Mouse (Mus musculus) forebrain, embryonic 15.5 days (tissue): Measurements from ENCODE around the gene Chrd. TPM values are rescaled to one million over a fixed set of nuclear protein-coding genes. Genes with fewer than 3 reads are reported as not detected.

Experiments used
- ATAC-seq: fragments of 200-750 bp; cut with Nextera tagmentation; replicated peaks from 2 replicates; pipeline ENCODE4 v1.8.0; 2017; ENCODE audit warnings: mild to moderate bottlenecking, moderate TSS enrichment, moderate library complexity
- H3K27ac ChIP-seq: fragments of 300-500 bp; sonication (generic); replicated peaks from 2 replicates; pipeline ENCODE4 v1.5.1; 2015; ENCODE audit warnings: mild to moderate bottlenecking, inconsistent platforms
- H3K27me3 ChIP-seq: fragments of 300-500 bp; sonication (generic); 2 replicates; pipeline ENCODE4 v1.6.1; 2015; ENCODE audit warnings: inconsistent platforms
- H3K36me3 ChIP-seq: fragments of 300-500 bp; sonication (generic); 2 replicates; pipeline ENCODE4 v1.6.1; 2015; ENCODE audit warnings: mild to moderate bottlenecking, inconsistent platforms
- H3K4me1 ChIP-seq: fragments of 300-500 bp; sonication (generic); 2 replicates; pipeline ENCODE4 v1.6.1; 2015; ENCODE audit warnings: inconsistent platforms
- H3K4me2 ChIP-seq: fragments of 300-500 bp; sonication (generic); replicated peaks from 2 replicates; pipeline ENCODE4 v1.6.1; 2015; ENCODE audit warnings: mild to moderate bottlenecking, inconsistent platforms
- H3K4me3 ChIP-seq: fragments of 300-500 bp; sonication (generic); 2 replicates; pipeline ENCODE4 v1.5.1; 2015; ENCODE audit warnings: mild to moderate bottlenecking, inconsistent platforms
- H3K9ac ChIP-seq: fragments of 300-500 bp; sonication (generic); replicated peaks from 2 replicates; pipeline ENCODE4 v1.6.1; 2015; ENCODE audit warnings: mild to moderate bottlenecking, inconsistent platforms
- H3K9me3 ChIP-seq: fragments of 300-500 bp; sonication (generic); 2 replicates; pipeline ENCODE4 v1.6.1; 2016; ENCODE audit warnings: inconsistent platforms
- WGBS: fragments of 180-500 bp; shearing (Covaris S2); methylation state at CpG from one replicate; pipeline ENCODE4 v1.1.7; 2015; ENCODE audit warnings: mixed read lengths; 5-methylcytosine and 5-hydroxymethylcytosine counted together
- polyA plus RNA-seq: library from polyadenylated mRNA; unstranded; fragments of >200 nt; fragmentation: Nextera tagmentation; extraction: Ambion mirVana; gene quantifications from 2 replicates; pipeline ENCODE4 v1.2.1, GENCODE M21; 2015

Gene Chrd
- polyA plus RNA-seq, 1 experiment from 2014 or later = 3.7 TPM

- Histone ChIP-seq H3K4me3 (no peak overlapping the region), H3K9me3 (no peaks in the 10 kb centered on the region), H3K9ac (peak overlapping the region; percentile 11; the same call in 1 of the 2 replicates), H3K4me2 (no peak overlapping the region), H3K36me3 (peaks cover 33% of the 10 kb centered on the region), H3K4me1 (peaks cover 17% of the 10 kb centered on the region), H3K27me3 (no peaks in the 10 kb centered on the region), H3K27ac (peak overlapping the region; percentile 45; the same call in 1 of the 2 replicates)
- ATAC-seq = peak; percentile 26; the same call in 1 of the 2 replicates
- 16% methylated on average over 12 of the region's 12 CpGs for WGBS
Observed at GRCm38 (mm10) chr16:20701729-20702521, 31.0 kb upstream of the Chrd start.

- Histone ChIP-seq H3K9ac (peak overlapping the region; percentile 11; the same call in 1 of the 2 replicates), H3K4me3 (no peak overlapping the region), H3K36me3 (peaks cover 36% of the 10 kb centered on the region), H3K4me1 (peaks cover 17% of the 10 kb centered on the region), H3K27ac (0 out of 2 replicates have a peak overlapping the region, but pooled peaks have one; percentile 45), H3K27me3 (no peaks in the 10 kb centered on the region), H3K4me2 (no peak overlapping the region), H3K9me3 (no peaks in the 10 kb centered on the region)
- peak; percentile 30 for ATAC-seq
- WGBS = 5% methylated on average over 8 of the region's 8 CpGs
Observed at GRCm38 (mm10) chr16:20702522-20702893, 30.4 kb upstream of the Chrd start.

- no peak for ATAC-seq
- no peaks in the 10 kb centered on the region for H3K9me3 ChIP-seq
- 94% methylated on average over 10 of the region's 10 CpGs for WGBS
- no peak overlapping the region for H3K4me2 ChIP-seq
- peaks cover 39% of the 10 kb centered on the region for H3K36me3 ChIP-seq
- H3K4me1 ChIP-seq = peaks cover 17% of the 10 kb centered on the region
- no peak overlapping the region for H3K27ac ChIP-seq
- H3K9ac ChIP-seq = no peak overlapping the region
- no peaks in the 10 kb centered on the region for H3K27me3 ChIP-seq
- no peak overlapping the region for H3K4me3 ChIP-seq
Observed at GRCm38 (mm10) chr16:20703071-20703470, 29.9 kb upstream of the Chrd start.

GRCm38 (mm10) chr16:20703699-20704400, 29.1 kb upstream of the Chrd start:
- H3K27ac ChIP-seq = no peak overlapping the region
- peaks cover 36% of the 10 kb centered on the region for H3K36me3 ChIP-seq
- no peak overlapping the region for H3K4me3 ChIP-seq
- no peak for ATAC-seq
- peaks cover 17% of the 10 kb centered on the region for H3K4me1 ChIP-seq
- H3K9me3 ChIP-seq = no peaks in the 10 kb centered on the region
- H3K9ac ChIP-seq = no peak overlapping the region
- no peaks in the 10 kb centered on the region for H3K27me3 ChIP-seq
- H3K4me2 ChIP-seq = no peak overlapping the region
- 84% methylated on average over 6 of the region's 6 CpGs for WGBS

- Histone ChIP-seq H3K4me3 (no peak overlapping the region), H3K27ac (no peak overlapping the region), H3K4me2 (no peak overlapping the region), H3K9ac (no peak overlapping the region), H3K4me1 (peaks cover 17% of the 10 kb centered on the region), H3K9me3 (no peaks in the 10 kb centered on the region), H3K36me3 (peaks cover 26% of the 10 kb centered on the region), H3K27me3 (no peaks in the 10 kb centered on the region)
- 81% methylated on average over 3 of the region's 3 CpGs for whole genome bisulfite sequencing
- ATAC-seq = no peak
Observed at GRCm38 (mm10) chr16:20705786-20706185, 27.1 kb upstream of the Chrd start.

GRCm38 (mm10) chr16:20706407-20707055, 26.4 kb upstream of the Chrd start:
- Histone ChIP-seq H3K4me2 (no peak overlapping the region), H3K4me1 (peaks cover 15% of the 10 kb centered on the region), H3K4me3 (no peak overlapping the region), H3K9ac (no peak overlapping the region), H3K36me3 (peaks cover 31% of the 10 kb centered on the region), H3K27me3 (no peaks in the 10 kb centered on the region), H3K9me3 (no peaks in the 10 kb centered on the region), H3K27ac (no peak overlapping the region)
- no peak for ATAC-seq
- 87% methylated on average over 2 of the region's 2 CpGs for WGBS

- H3K4me2 ChIP-seq = no peak overlapping the region
- H3K36me3 ChIP-seq = peaks cover 26% of the 10 kb centered on the region
- no peak overlapping the region for H3K9ac ChIP-seq
- H3K4me3 ChIP-seq = no peak overlapping the region
- H3K27me3 ChIP-seq = no peaks in the 10 kb centered on the region
- no peak overlapping the region for H3K27ac ChIP-seq
- no peak for ATAC-seq
- 93% methylated on average over 21 of the region's 21 CpGs for WGBS
- H3K4me1 ChIP-seq = 0 out of 2 replicates have a peak, but pooled peaks cover 3% of the 10 kb centered on the region
- no peaks in the 10 kb centered on the region for H3K9me3 ChIP-seq
Observed at GRCm38 (mm10) chr16:20708220-20708938, 24.5 kb upstream of the Chrd start.

- Histone ChIP-seq H3K9ac (no peak overlapping the region), H3K9me3 (no peaks in the 10 kb centered on the region), H3K27ac (no peak overlapping the region), H3K27me3 (no peaks in the 10 kb centered on the region), H3K4me3 (no peak overlapping the region), H3K4me2 (no peak overlapping the region), H3K4me1 (peaks cover 3% of the 10 kb centered on the region; the same call in 1 of the 2 replicates), H3K36me3 (peaks cover 21% of the 10 kb centered on the region)
- ATAC-seq = peak; percentile 80
- WGBS = 73% methylated on average over 19 of the region's 19 CpGs
Observed at GRCm38 (mm10) chr16:20708939-20709734, 23.8 kb upstream of the Chrd start.

GRCm38 (mm10) chr16:20710370-20710769, 22.6 kb upstream of the Chrd start:
- 93% methylated on average over 11 of the region's 11 CpGs for WGBS
- Histone ChIP-seq H3K36me3 (peaks cover 21% of the 10 kb centered on the region), H3K9me3 (no peaks in the 10 kb centered on the region), H3K4me1 (peaks cover 15% of the 10 kb centered on the region), H3K27me3 (no peaks in the 10 kb centered on the region), H3K9ac (no peak overlapping the region), H3K4me2 (no peak overlapping the region), H3K27ac (no peak overlapping the region), H3K4me3 (no peak overlapping the region)
- no peak for ATAC-seq

- H3K27ac ChIP-seq = no peak overlapping the region
- H3K36me3 ChIP-seq = peaks cover 21% of the 10 kb centered on the region
- no peaks in the 10 kb centered on the region for H3K27me3 ChIP-seq
- H3K9ac ChIP-seq = no peak overlapping the region
- no peaks in the 10 kb centered on the region for H3K9me3 ChIP-seq
- ATAC-seq = no peak
- H3K4me3 ChIP-seq = no peak overlapping the region
- peaks cover 19% of the 10 kb centered on the region for H3K4me1 ChIP-seq
- WGBS = 82% methylated on average over 4 of the region's 4 CpGs
- H3K4me2 ChIP-seq = no peak overlapping the region
Observed at GRCm38 (mm10) chr16:20710810-20711209, 22.1 kb upstream of the Chrd start.

GRCm38 (mm10) chr16:20712190-20712589, 20.7 kb upstream of the Chrd start:
- no peak overlapping the region for H3K4me2 ChIP-seq
- H3K9me3 ChIP-seq = no peaks in the 10 kb centered on the region
- ATAC-seq = no peak
- 74% methylated on average over 9 of the region's 9 CpGs for WGBS
- no peak overlapping the region for H3K9ac ChIP-seq
- H3K4me3 ChIP-seq = no peak overlapping the region
- H3K27me3 ChIP-seq = no peaks in the 10 kb centered on the region
- peaks cover 27% of the 10 kb centered on the region for H3K4me1 ChIP-seq
- H3K27ac ChIP-seq = no peak overlapping the region
- peaks cover 19% of the 10 kb centered on the region for H3K36me3 ChIP-seq
